Mouse (Mus musculus) hindbrain, postnatal 0 days (tissue): ENCODE data around the gene Prr9. TPM values are rescaled to one million over a fixed set of nuclear protein-coding genes. Genes with fewer than 3 reads are reported as not detected.
A peak's percentile ranks its signal among the peaks of the same experiment; 100 is the strongest.

Experiments
- ATAC-seq: fragments of 200-750 bp; cut with Nextera tagmentation; 2 replicates; pipeline ENCODE4 v1.8.0; 2017; ENCODE audit warnings: mild to moderate bottlenecking, moderate TSS enrichment, moderate library complexity
- DNase-seq: peaks from one replicate; pipeline ENCODE4 v3.0.0-alpha.2; 2015; ENCODE audit warnings: low spot score
- H3K27ac ChIP-seq: fragments of 300-500 bp; sonication (generic); 2 replicates; pipeline ENCODE4 v1.5.1; 2014; ENCODE audit warnings: mild to moderate bottlenecking
- H3K27me3 ChIP-seq: fragments of 300-500 bp; sonication (generic); 2 replicates; pipeline ENCODE4 v1.6.1; 2014; ENCODE audit warnings: low read length, mixed read lengths; ENCODE audit not compliant: insufficient read depth
- H3K36me3 ChIP-seq: fragments of 300-500 bp; sonication (generic); 2 replicates; pipeline ENCODE4 v1.6.1; 2014; ENCODE audit warnings: low read length, mixed read lengths; ENCODE audit not compliant: insufficient read depth
- H3K4me1 ChIP-seq: fragments of 300-500 bp; sonication (generic); 2 replicates; pipeline ENCODE4 v1.6.1; 2014; ENCODE audit warnings: antibody characterized with exemption, low read length, mixed read lengths; ENCODE audit not compliant: insufficient read depth
- H3K4me2 ChIP-seq: fragments of 300-500 bp; sonication (generic); 2 replicates; pipeline ENCODE4 v1.6.1; 2014; ENCODE audit warnings: low read depth, mild to moderate bottlenecking, low read length, moderate library complexity, mixed read lengths
- H3K4me3 ChIP-seq: fragments of 300-500 bp; sonication (generic); 2 replicates; pipeline ENCODE4 v1.5.1; 2014; ENCODE audit warnings: low read length
- H3K9ac ChIP-seq: fragments of 300-500 bp; sonication (generic); replicated peaks from 2 replicates; pipeline ENCODE4 v1.6.1; 2014; ENCODE audit warnings: mild to moderate bottlenecking, low read length, moderate library complexity, mixed read lengths
- H3K9me3 ChIP-seq: fragments of 300-500 bp; sonication (generic); 2 replicates; pipeline ENCODE4 v1.6.1; 2016; ENCODE audit warnings: low read length, mixed read lengths
- CTCF ChIP-seq: IDR thresholded peaks from 2 replicates; pipeline ENCODE4 v1.5.1; 2016; ENCODE audit warnings: antibody characterized with exemption, control low read depth, low read depth
- WGBS: fragments of 180-500 bp; shearing (Covaris S2); extraction: QIAGEN DNeasy Blood & Tissue Kit; methylation state at CpG from one replicate; pipeline ENCODE4 v1.1.7; 2014; 5-methylcytosine and 5-hydroxymethylcytosine counted together
- polyA plus RNA-seq: library from polyadenylated mRNA; unstranded; fragments of >200 nt; fragmentation: Nextera tagmentation; extraction: Ambion mirVana; gene quantifications from 2 replicates; pipeline ENCODE4 v1.2.1, GENCODE M21; 2015
- total RNA-seq: library from RNA; depleted of rRNA; stranded (reverse); fragments of >200 nt; gene quantifications from 2 replicates; pipeline ENCODE4 v1.2.3, GENCODE M21; 2014; rRNA removed

The Prr9 gene
- total RNA-seq = 0.21 TPM in 1 of 2 replicates, not detected in the other
- polyA plus RNA-seq = not detected in 2 replicates

DNA sequence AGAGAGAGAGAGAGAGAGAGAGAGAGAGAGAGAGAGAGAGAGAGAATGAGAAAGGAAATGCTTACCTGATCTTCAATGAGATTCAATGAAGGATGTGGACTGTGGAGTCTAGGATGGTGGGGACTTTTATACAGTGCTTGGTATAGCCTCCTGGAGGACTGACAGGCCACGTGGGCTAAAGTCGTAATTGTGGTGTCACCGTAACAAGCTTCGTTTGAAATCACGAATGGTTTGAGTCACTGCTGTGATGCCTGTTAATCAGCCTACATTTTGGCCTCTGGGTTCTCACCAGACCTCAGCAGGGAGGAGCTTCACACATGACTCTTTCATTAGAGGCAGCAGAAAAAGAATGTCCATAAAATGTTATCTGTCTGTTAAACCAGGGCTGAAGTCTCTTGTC, at the start of gene Prr9:
Prr9 (minus strand) TSS at position 101 of the 400 bp plus-strand sequence.
- no peak within 1 kb of the TSS for H3K27ac ChIP-seq
- no peaks in the 10 kb centered on the region for H3K9me3 ChIP-seq
- no peaks in the 10 kb centered on the region for H3K4me1 ChIP-seq
- H3K27me3 ChIP-seq = no peaks in the 10 kb centered on the region
- no peak for TF ChIP-seq CTCF
- 75% methylated on average over 5 of the region's 5 CpGs for WGBS
- no peak within 1 kb of the TSS for H3K4me3 ChIP-seq
- no peak for ATAC-seq
- H3K36me3 ChIP-seq = no peaks in the 10 kb centered on the region
- no peak within 1 kb of the TSS for H3K9ac ChIP-seq
- no peak for DNase-seq
- no peak within 1 kb of the TSS for H3K4me2 ChIP-seq

DNA sequence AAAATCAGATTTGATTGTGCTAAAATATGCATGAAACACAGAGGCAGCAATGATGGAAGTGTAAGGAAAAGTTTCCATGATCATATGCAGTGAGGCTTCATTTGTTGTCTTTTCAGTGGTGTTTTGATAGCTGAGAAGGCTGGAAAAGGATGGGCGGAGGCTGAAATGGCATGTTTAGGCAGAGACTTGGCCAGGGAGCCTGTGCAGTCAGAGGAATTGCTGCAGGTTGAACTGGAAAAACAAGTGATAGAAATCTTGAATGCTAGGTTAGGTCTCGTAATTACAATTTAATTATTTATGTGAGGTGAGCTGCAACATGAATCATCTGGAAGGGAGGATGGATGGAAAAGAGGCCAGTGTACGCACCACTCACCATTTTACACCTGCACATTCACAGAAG, 46.1 kb upstream of the Prr9 start:
- H3K9ac ChIP-seq = no peak overlapping the region
- no peaks in the 10 kb centered on the region for H3K9me3 ChIP-seq
- ATAC-seq (no peak), DNase-seq (no peak)
- WGBS = 86% methylated on average over 3 of the region's 3 CpGs
- H3K27me3 ChIP-seq = no peaks in the 10 kb centered on the region
- no peak overlapping the region for H3K4me3 ChIP-seq
- no peak overlapping the region for H3K27ac ChIP-seq
- H3K4me1 ChIP-seq = no peaks in the 10 kb centered on the region
- TF ChIP-seq CTCF = no peak
- H3K4me2 ChIP-seq = no peak overlapping the region
- no peaks in the 10 kb centered on the region for H3K36me3 ChIP-seq

DNA sequence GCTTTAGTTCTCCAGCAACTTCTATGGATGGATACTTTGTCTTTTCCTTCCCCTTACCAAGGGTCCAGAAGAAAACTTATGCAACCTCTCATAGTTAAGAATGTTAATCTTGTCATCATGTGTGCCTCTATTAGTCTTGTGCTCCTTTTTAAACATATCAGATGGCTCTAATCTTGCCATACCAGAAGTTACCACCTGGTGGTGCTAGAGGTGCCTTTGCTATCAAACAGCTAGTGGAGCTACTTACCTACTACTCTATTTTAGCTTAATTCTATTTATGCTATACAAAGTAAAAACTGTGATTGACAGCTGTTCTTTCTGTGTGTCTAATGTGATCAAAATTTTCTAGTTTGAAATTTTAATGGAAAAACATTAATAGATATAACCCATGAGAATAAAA, 29.6 kb upstream of the Prr9 start:
- Histone ChIP-seq H3K9ac (no peak overlapping the region), H3K4me2 (no peak overlapping the region), H3K9me3 (no peaks in the 10 kb centered on the region), H3K36me3 (no peaks in the 10 kb centered on the region), H3K4me3 (no peak overlapping the region), H3K4me1 (no peaks in the 10 kb centered on the region), H3K27me3 (no peaks in the 10 kb centered on the region; the same call in 1 of the 2 replicates), H3K27ac (no peak overlapping the region)
- peak; percentile 80 for TF ChIP-seq CTCF
- DNase-seq = peak; percentile 83
- ATAC-seq = 0 out of 2 replicates have a peak, but pooled peaks have one; percentile 36

DNA sequence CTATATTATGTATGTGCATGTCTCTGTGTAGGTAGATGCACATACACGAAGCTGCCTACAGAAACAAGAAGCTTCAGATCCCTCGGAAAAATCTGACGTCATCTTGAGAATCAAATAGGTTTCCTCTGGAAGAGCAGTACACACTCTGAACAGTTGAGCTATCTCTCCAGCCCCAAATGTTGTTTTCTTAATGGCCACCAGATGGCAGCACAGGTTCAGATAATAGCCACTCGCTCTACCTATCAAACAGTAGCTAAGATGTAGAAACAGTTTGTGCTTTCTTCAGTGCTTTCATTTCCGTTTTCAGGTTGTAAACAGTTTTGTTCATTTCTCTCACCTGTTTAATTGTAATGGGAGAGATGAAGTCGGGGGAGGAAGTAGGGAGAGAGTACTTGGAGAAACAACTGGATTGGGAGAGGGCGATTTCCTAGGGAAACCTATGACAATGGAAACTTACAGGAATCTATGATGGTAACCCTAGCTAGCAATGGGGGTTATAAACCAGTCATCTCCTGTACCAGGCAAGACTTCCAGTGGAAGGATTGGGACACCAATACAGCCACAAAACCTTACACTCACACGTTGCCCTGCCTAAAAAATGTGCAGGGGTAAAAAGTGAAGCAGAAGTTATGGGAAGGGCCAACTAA, 27.0 kb upstream of the Prr9 start:
- Histone ChIP-seq H3K27ac (no peak overlapping the region), H3K4me2 (no peak overlapping the region), H3K9ac (no peak overlapping the region), H3K36me3 (no peaks in the 10 kb centered on the region), H3K4me3 (no peak overlapping the region), H3K9me3 (no peaks in the 10 kb centered on the region), H3K27me3 (no peaks in the 10 kb centered on the region; the same call in 1 of the 2 replicates), H3K4me1 (no peaks in the 10 kb centered on the region)
- peak; percentile 87 for DNase-seq
- peak; percentile 89 for TF ChIP-seq CTCF
- peak; percentile 95 for ATAC-seq
- 23% methylated on average over 8 of the region's 8 CpGs for WGBS

DNA sequence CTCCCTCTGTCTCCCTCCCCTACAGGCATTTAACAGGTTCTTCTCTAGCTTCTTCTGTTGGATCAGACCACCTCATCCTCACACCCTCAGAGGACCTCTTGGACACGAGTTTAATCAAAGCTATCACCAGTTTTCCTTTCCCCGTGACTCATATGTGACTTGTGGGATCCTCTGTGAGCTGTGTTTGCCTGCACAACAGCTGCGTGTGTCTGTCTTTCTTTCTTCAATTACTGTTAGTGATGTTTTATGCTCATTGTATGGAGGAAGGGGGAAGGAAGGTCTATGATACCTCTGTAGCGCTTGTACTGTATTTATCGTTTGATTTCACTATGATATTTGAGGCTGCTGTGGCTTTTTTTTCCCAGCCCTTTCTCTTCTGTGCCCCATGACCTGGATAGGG, 24.2 kb upstream of the Prr9 start:
- DNase-seq (no peak), ATAC-seq (no peak)
- Histone ChIP-seq H3K27ac (no peak overlapping the region), H3K9me3 (no peaks in the 10 kb centered on the region), H3K27me3 (no peaks in the 10 kb centered on the region; the same call in 1 of the 2 replicates), H3K36me3 (no peaks in the 10 kb centered on the region), H3K4me3 (no peak overlapping the region), H3K4me2 (no peak overlapping the region), H3K9ac (no peak overlapping the region), H3K4me1 (no peaks in the 10 kb centered on the region)
- 73% methylated on average over 5 of the region's 5 CpGs for WGBS
- TF ChIP-seq CTCF = no peak

DNA sequence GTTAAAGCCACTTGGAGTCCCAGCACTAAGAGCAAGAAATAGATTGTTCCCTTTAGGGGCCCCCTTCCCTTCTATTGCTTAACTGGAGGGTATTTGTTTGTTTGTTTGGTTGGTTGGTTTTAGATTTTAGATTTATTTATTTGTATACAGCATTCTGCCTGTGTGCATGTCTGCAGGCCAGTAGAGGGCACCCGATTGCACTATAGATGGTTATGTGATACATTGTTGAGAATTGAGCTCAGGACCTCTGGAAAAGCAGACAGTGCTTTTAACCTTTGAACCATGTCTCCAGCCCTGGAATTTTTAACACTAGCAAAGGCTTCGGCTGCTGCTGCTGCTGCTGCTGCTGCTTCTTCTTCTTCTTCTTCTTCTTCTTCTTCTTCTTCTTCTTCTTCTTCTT, 23.7 kb upstream of the Prr9 start:
- ATAC-seq = no peak
- Histone ChIP-seq H3K27me3 (no peaks in the 10 kb centered on the region; the same call in 1 of the 2 replicates), H3K36me3 (no peaks in the 10 kb centered on the region), H3K27ac (no peak overlapping the region), H3K9me3 (no peaks in the 10 kb centered on the region), H3K4me1 (no peaks in the 10 kb centered on the region), H3K4me2 (no peak overlapping the region), H3K9ac (no peak overlapping the region), H3K4me3 (no peak overlapping the region)
- TF ChIP-seq CTCF = peak; percentile 50
- 54% methylated on average over 2 of the region's 2 CpGs for WGBS
- peak; percentile 36 for DNase-seq

DNA sequence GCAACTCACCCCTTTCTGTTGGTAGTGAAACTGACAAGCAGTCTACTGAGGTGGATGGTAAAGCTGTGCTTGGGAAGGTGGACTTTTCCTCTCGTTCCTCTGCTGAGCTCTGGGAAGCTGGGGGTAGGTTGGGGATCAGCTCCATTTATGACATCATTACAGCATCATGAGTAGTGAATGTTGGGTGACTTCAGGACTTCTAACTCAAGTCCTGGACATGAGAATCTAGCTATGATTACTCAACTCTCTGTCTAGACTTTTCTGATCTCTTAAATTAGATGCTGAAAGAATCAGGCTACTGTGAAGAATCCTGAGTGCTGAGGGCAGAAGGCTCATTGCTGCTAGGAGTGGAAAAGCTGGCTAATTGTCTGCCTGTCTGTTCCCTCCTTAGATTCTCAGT, 18.9 kb upstream of the Prr9 start, which contains the start of gene Lelp1:
Lelp1 (minus strand) TSS at position 101 of the 400 bp plus-strand sequence.
- no peaks in the 10 kb centered on the region for H3K27me3 ChIP-seq
- H3K27ac ChIP-seq = no peak within 1 kb of the TSS
- H3K36me3 ChIP-seq = no peaks in the 10 kb centered on the region
- H3K4me1 ChIP-seq = no peaks in the 10 kb centered on the region
- no peak within 1 kb of the TSS for H3K4me3 ChIP-seq
- ATAC-seq (no peak), DNase-seq (no peak)
- TF ChIP-seq CTCF = no peak
- H3K4me2 ChIP-seq = no peak within 1 kb of the TSS
- H3K9ac ChIP-seq = no peak within 1 kb of the TSS
- no peaks in the 10 kb centered on the region for H3K9me3 ChIP-seq
- WGBS = 67% methylated on average over 1 of the region's 1 CpGs
